Mouse (Mus musculus) Muller cell, postnatal 12 days (primary cell): ENCODE measurements at regions not wholly inside any gene's neighbourhood (a gene's known extent, or its start where the extent isn't known, plus 50 kb on each side); places are given as distances from the start of the nearest gene placed in this dataset.

Experiments
- DNase-seq: peaks from one replicate; pipeline ENCODE4 v3.0.0-alpha.2; 2015; ENCODE audit errors: inconsistent ontology term

- DNase-seq: no peak
These were observed 404.3 kb downstream of the Cetn3 start for GRCm38 (mm10) chr13:82187196-82187595.

- no peak for DNase-seq
These were observed 417.9 kb downstream of the Cetn3 start for GRCm38 (mm10) chr13:82200739-82201138.

- no peak for DNase-seq
These were observed 442.6 kb downstream of the Cetn3 start for GRCm38 (mm10) chr13:82225430-82225829.

- no peak for DNase-seq
These were observed 451.0 kb downstream of the Cetn3 start for GRCm38 (mm10) chr13:82233901-82234300.

- no peak for DNase-seq
These were observed 463.4 kb downstream of the Cetn3 start for GRCm38 (mm10) chr13:82246231-82246630.

GRCm38 (mm10) chr13:82250361-82250760 is 467.5 kb downstream of the Cetn3 start:
- DNase-seq: peak; percentile 8

- no peak for DNase-seq
These were observed 475.6 kb downstream of the Cetn3 start for GRCm38 (mm10) chr13:82258491-82258935.

- DNase-seq: no peak
These were observed 481.4 kb downstream of the Cetn3 start for GRCm38 (mm10) chr13:82264236-82264635.

- DNase-seq: peak; percentile 45
These were observed 482.3 kb downstream of the Cetn3 start for GRCm38 (mm10) chr13:82265170-82265569.

- DNase-seq: no peak
These were observed 482.9 kb downstream of the Cetn3 start for GRCm38 (mm10) chr13:82265736-82266135.

GRCm38 (mm10) chr13:82274733-82275132 is 491.9 kb downstream of the Cetn3 start:
- DNase-seq: no peak

GRCm38 (mm10) chr13:82276001-82276400 is 493.1 kb downstream of the Cetn3 start:
- DNase-seq: no peak

GRCm38 (mm10) chr13:82280744-82281143 is 497.9 kb downstream of the Cetn3 start:
- no peak for DNase-seq

GRCm38 (mm10) chr13:82295834-82296233 is 513.0 kb downstream of the Cetn3 start:
- no peak for DNase-seq

GRCm38 (mm10) chr13:82304227-82304626 is 521.4 kb downstream of the Cetn3 start:
- DNase-seq: no peak

- DNase-seq: no peak
These were observed 522.2 kb downstream of the Cetn3 start for GRCm38 (mm10) chr13:82305076-82305475.

- DNase-seq: no peak
These were observed 525.5 kb downstream of the Cetn3 start for GRCm38 (mm10) chr13:82308336-82308735.

GRCm38 (mm10) chr13:82316573-82317202 is 533.8 kb downstream of the Cetn3 start:
- no peak for DNase-seq

GRCm38 (mm10) chr13:82317203-82317580 is 534.3 kb downstream of the Cetn3 start:
- no peak for DNase-seq

GRCm38 (mm10) chr13:82318395-82318794 is 535.5 kb downstream of the Cetn3 start:
- DNase-seq: no peak

- no peak for DNase-seq
These were observed 571.5 kb downstream of the Cetn3 start for GRCm38 (mm10) chr13:82354355-82354754.

- no peak for DNase-seq
These were observed 572.4 kb downstream of the Cetn3 start for GRCm38 (mm10) chr13:82355296-82355695.

- DNase-seq: peak; percentile 15
These were observed 576.6 kb downstream of the Cetn3 start for GRCm38 (mm10) chr13:82359442-82359841.

GRCm38 (mm10) chr13:82360711-82361110 is 577.8 kb downstream of the Cetn3 start:
- peak; percentile 71 for DNase-seq
